Mouse (Mus musculus): Measurements from ENCODE around the gene Phf23.

GRCm38 (mm10) chr11:70023481-70024150 is 28.0 kb downstream of the Phf23 start:
- TF ChIP-seq CTCF (IDR thresholded peaks at IDR 0.05; ENCODE audit: control insufficient read depth, insufficient read depth, insufficient replicate concordance, low read depth, low read length) (no peak), POLR2A (IDR thresholded peaks at IDR 0.05; ENCODE audit: control insufficient read depth, low read depth, low read length) (no peak)

Data from testis, adult 2 months (tissue).